Mouse (Mus musculus) heart, adult 2 months (tissue): ENCODE measurements around the gene Kri1. TPM values are rescaled to one million over a fixed set of nuclear protein-coding genes. Genes with fewer than 3 reads are reported as not detected.
"Not testable (repeated sequence)": the region's sequence is repeated elsewhere in the genome, so short reads cannot be mapped to it uniquely, and the experiment has no call there.

Source experiments
- DNase-seq, 2 experiments: peaks; one replicate each; pipeline ENCODE4 v3.0.0; 2021
- H3K27ac ChIP-seq: fragments of 200-600 bp; 2 replicates; pipeline ENCODE4 v1.8.1; 2022
- H3K27me3 ChIP-seq: fragments of 200-500 bp; 2 replicates; pipeline ENCODE4 v1.6.1; 2012; ENCODE audit warnings: mild to moderate bottlenecking, low read length, inconsistent platforms, mixed read lengths; ENCODE audit not compliant: control insufficient read depth, insufficient read depth
- H3K36me3 ChIP-seq: fragments of 200-500 bp; 2 replicates; pipeline ENCODE4 v1.6.1; 2012; ENCODE audit warnings: low read length, inconsistent platforms; ENCODE audit not compliant: control insufficient read depth, insufficient read depth
- H3K4me1 ChIP-seq: fragments of 200-500 bp; 2 replicates; pipeline ENCODE4 v1.6.1; 2011; ENCODE audit warnings: low read length; ENCODE audit not compliant: control insufficient read depth, insufficient read depth
- H3K4me3 ChIP-seq: fragments of 200-600 bp; 2 replicates; pipeline ENCODE4 v1.8.1; 2022
- H3K79me2 ChIP-seq: fragments of 200-500 bp; replicated peaks from 2 replicates; pipeline ENCODE4 v1.6.1; 2012; ENCODE audit warnings: mild to moderate bottlenecking, inconsistent platforms, low read length, moderate library complexity, mixed read lengths; ENCODE audit not compliant: control insufficient read depth, insufficient read depth
- H3K9ac ChIP-seq: fragments of 200-500 bp; 2 replicates; pipeline ENCODE4 v1.6.1; 2012; ENCODE audit warnings: low read depth, mild to moderate bottlenecking, control low read depth, inconsistent platforms, low read length, mixed read lengths
- CTCF ChIP-seq: fragments of 200-600 bp; IDR thresholded peaks from 2 replicates; pipeline ENCODE4 v1.8.1; 2022; ENCODE audit warnings: antibody characterized with exemption, mild to moderate bottlenecking, moderate library complexity
- EP300 ChIP-seq: fragments of 200-500 bp; IDR thresholded peaks from 2 replicates; pipeline ENCODE4 v1.6.1; 2011; ENCODE audit warnings: low read depth, low read length, control low read depth; ENCODE audit not compliant: insufficient read depth
- POLR2A ChIP-seq: fragments of 200-500 bp; IDR thresholded peaks from 2 replicates; pipeline ENCODE4 v1.6.1; 2011; ENCODE audit warnings: mild to moderate bottlenecking, low read depth, low read length, control low read depth; ENCODE audit not compliant: insufficient read depth
- WGBS: fragments of 180-500 bp; shearing (Covaris S2); methylation state at CpG from one replicate; pipeline ENCODE4 v1.1.7; 2018; 5-methylcytosine and 5-hydroxymethylcytosine counted together
- intact Hi-C: fragments of 180-260 bp; cut with DNase I; formaldehyde crosslinking; loops from one replicate; pipeline ENCODE4 v1.15.1; 2025
- polyA plus RNA-seq: library from polyadenylated mRNA; depleted of rRNA; stranded (reverse); fragments of >200 nt; gene quantifications from 2 replicates; pipeline ENCODE4 v1.2.3, GENCODE M21; 2012
- total RNA-seq, 2 experiments: library from RNA; stranded (reverse); gene quantifications; 2 replicates each; pipeline ENCODE4 v1.2.3; 2021

Kri1 gene
- total and polyA plus RNA-seq, 3 experiments = 12.8 to 16.8 (median 16.3) TPM

GRCm38 (mm10) chr9:21275727-21276126, 12.0 kb downstream of the Kri1 start:
- 85% methylated on average over 12 of the region's 12 CpGs for WGBS
- peaks cover 2% of the 10 kb centered on the region; the same call in 1 of the 2 replicates for H3K4me1 ChIP-seq
- no peak overlapping the region for H3K9ac ChIP-seq
- TF ChIP-seq EP300 (no peak), POLR2A (no peak), CTCF (no peak)
- no peaks in the 10 kb centered on the region for H3K79me2 ChIP-seq
- no peaks in the 10 kb centered on the region; the same call in 1 of the 2 replicates for H3K36me3 ChIP-seq
- intact Hi-C loops = no loop called here
- H3K4me3 ChIP-seq = no peak overlapping the region
- no peak for DNase-seq
- H3K27me3 ChIP-seq = no peaks in the 10 kb centered on the region
- no peak overlapping the region for H3K27ac ChIP-seq

DNA sequence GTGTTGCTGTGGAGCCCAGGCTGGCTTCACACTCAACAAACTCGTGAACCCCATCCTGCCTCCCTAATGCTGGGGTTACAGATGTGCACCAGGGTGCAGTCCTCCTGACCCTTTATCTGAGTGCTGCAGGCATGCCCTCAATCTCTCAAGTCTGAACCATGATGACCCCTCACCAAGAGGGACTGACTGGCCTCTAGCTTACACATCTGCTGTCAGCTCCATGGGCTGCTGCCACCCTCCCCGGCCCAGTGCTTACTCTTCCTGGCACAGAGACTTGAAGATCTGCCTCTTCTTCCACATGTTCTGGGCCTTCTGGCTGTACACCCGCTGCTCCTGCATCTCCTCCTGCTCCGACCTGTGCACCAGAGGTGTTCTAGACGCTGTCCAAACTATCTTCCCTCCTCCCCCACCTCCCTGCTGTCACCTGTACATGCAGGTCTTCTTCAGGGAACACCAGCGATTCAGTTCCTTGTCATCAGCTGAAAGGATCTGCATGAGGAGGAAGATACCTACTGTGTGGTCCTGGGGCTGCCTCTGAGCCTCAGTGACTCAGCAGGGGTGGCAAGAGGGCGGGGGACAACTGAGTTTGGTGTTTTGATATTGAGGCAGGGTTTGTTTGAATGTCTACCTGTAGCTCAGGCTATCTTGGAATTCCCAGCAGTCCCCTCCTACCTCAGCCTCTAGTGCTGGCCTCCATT, 12.6 kb downstream of the Kri1 start:
- Histone ChIP-seq H3K4me3 (no peak overlapping the region), H3K36me3 (no peaks in the 10 kb centered on the region; the same call in 1 of the 2 replicates), H3K27me3 (no peaks in the 10 kb centered on the region), H3K9ac (no peak overlapping the region), H3K4me1 (peaks cover 2% of the 10 kb centered on the region; the same call in 1 of the 2 replicates), H3K27ac (no peak overlapping the region), H3K79me2 (no peaks in the 10 kb centered on the region; the same call in 1 of the 2 replicates)
- TF ChIP-seq CTCF = no peak
- TF ChIP-seq EP300 = no peak
- no peak for TF ChIP-seq POLR2A
- intact Hi-C loops = no loop called here
- no peak for DNase-seq
- 75% methylated on average over 7 of the region's 7 CpGs for WGBS

DNA sequence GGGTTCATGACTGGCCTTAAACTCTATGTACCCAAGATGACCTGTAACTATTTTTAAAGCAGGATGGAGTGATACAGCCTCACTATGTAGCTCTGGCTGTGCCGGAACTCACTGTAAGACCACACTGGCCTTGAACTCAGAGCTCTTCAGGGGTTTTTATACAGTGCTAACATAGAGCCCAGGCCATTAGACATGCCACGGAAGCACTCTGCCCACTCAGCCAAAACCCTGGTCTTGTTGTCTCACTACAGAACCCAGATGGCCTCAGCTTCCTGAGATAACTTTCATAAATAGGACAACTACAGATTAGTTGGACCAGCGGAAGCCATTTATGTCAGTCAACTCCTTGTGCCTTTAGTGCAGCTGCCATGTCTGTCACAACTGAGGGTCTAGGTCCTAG, 13.4 kb downstream of the Kri1 start:
- H3K27ac ChIP-seq = no peak overlapping the region; the same call in 1 of the 2 replicates
- no peak for TF ChIP-seq POLR2A
- TF ChIP-seq CTCF = no peak
- no peak for TF ChIP-seq EP300
- peaks cover 2% of the 10 kb centered on the region; the same call in 1 of the 2 replicates for H3K4me1 ChIP-seq
- H3K4me3 ChIP-seq = no peak overlapping the region
- no peaks in the 10 kb centered on the region for H3K27me3 ChIP-seq
- intact Hi-C loops = no loop called here
- H3K79me2 ChIP-seq = no peaks in the 10 kb centered on the region; the same call in 1 of the 2 replicates
- H3K9ac ChIP-seq = no peak overlapping the region
- WGBS = 40% methylated on average over 3 of the region's 3 CpGs
- no peak for DNase-seq
- no peaks in the 10 kb centered on the region; the same call in 1 of the 2 replicates for H3K36me3 ChIP-seq

DNA sequence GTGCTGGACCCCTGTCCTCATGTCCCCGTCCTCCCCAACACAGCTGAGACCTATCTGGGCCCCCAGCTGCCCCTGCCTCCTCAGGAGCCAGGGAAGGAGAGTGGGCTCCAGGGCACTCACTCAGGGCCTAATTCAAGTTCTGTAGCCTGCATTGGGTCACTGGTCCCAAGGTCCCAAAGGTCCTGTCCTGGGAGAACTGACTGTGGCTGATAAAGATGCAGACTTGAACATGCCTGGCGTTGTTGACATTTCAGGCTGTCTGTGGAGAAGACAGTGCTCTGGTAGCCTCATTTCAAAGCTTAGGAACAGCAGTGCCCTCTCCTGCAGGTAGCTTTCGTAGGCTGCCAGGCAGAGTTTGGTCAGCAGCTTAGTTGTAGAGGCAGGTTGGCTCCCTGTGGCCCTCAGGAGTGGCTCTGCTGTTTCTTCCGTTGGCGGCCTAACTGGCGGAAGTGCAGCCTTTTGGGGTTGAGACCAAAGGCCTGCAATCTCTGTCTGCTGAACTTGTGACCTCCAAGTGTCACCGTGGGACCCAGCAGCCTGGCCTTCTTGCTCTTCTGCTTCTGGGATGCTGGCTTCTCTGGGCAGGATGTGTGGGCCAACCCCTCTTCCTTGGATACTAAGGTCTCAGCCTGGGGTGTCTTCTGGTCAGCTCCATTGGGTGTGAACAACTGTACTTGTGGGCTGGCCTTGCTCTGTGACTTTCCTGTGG, 14.1 kb downstream of the Kri1 start:
- WGBS = 60% methylated on average over 7 of the region's 7 CpGs
- H3K27ac ChIP-seq = no peak overlapping the region; the same call in 1 of the 2 replicates
- DNase-seq = no peak
- intact Hi-C loops = no loop called here
- no peak overlapping the region for H3K4me3 ChIP-seq
- TF ChIP-seq CTCF (no peak), POLR2A (no peak), EP300 (no peak)
- H3K27me3 ChIP-seq = no peaks in the 10 kb centered on the region
- no peaks in the 10 kb centered on the region; the same call in 1 of the 2 replicates for H3K36me3 ChIP-seq
- H3K79me2 ChIP-seq = no peaks in the 10 kb centered on the region; the same call in 1 of the 2 replicates
- no peak overlapping the region for H3K9ac ChIP-seq
- H3K4me1 ChIP-seq = peaks cover 2% of the 10 kb centered on the region; the same call in 1 of the 2 replicates

DNA sequence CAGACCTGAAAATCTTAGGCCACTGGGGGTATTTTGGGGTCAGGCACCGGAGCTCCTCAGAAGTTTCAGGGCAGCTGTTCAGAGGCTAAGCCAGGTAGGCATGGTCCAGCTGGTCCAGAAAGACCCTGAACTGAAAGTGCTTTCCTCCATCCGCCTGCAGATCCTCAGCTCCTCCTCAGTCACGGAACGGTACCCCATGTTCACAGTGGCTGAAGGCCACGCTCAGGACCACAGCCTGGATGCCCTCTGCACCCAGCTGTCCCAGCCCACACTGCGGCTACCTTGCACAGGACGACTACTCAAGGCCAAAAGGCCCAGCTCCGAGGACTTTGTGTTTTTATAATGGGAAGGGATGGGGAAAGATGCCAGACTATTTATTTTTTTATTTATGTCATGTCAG, 14.7 kb downstream of the Kri1 start:
- TF ChIP-seq CTCF (no peak), EP300 (no peak), POLR2A (no peak)
- no peak overlapping the region for H3K4me3 ChIP-seq
- H3K27ac ChIP-seq = no peak overlapping the region
- no peak overlapping the region for H3K9ac ChIP-seq
- peaks cover 2% of the 10 kb centered on the region; the same call in 1 of the 2 replicates for H3K4me1 ChIP-seq
- H3K79me2 ChIP-seq = no peaks in the 10 kb centered on the region; the same call in 1 of the 2 replicates
- intact Hi-C loops = no loop called here
- no peaks in the 10 kb centered on the region; the same call in 1 of the 2 replicates for H3K36me3 ChIP-seq
- H3K27me3 ChIP-seq = no peaks in the 10 kb centered on the region
- no peak for DNase-seq
- 78% methylated on average over 8 of the region's 8 CpGs for WGBS

- Histone ChIP-seq H3K27ac (no peak overlapping the region), H3K36me3 (no peaks in the 10 kb centered on the region; the same call in 1 of the 2 replicates), H3K4me1 (peaks cover 2% of the 10 kb centered on the region; the same call in 1 of the 2 replicates), H3K79me2 (no peaks in the 10 kb centered on the region; the same call in 1 of the 2 replicates), H3K27me3 (no peaks in the 10 kb centered on the region), H3K9ac (no peak overlapping the region), H3K4me3 (no peak overlapping the region)
- 90% methylated on average over 9 of the region's 9 CpGs for WGBS
- intact Hi-C loops = no loop called here
- no peak for TF ChIP-seq CTCF
- no peak for TF ChIP-seq POLR2A
- TF ChIP-seq EP300 = no peak
- DNase-seq = no peak
These were observed 15.4 kb downstream of the Kri1 start for GRCm38 (mm10) chr9:21272391-21272790.

- H3K4me1 ChIP-seq, H3K27me3 ChIP-seq, H3K36me3 ChIP-seq, H3K4me3 ChIP-seq, DNase-seq, H3K27ac ChIP-seq, H3K9ac ChIP-seq, intact Hi-C loops, H3K79me2 ChIP-seq: not testable (repeated sequence)
- 81% methylated on average over 5 of the region's 5 CpGs for WGBS
These were observed 18.2 kb downstream of the Kri1 start for GRCm38 (mm10) chr9:21269590-21269989.
